Mouse (Mus musculus) gastrocnemius, adult 18-20 months (tissue): ENCODE data around the gene Sebox. TPM values are rescaled to one million over a fixed set of nuclear protein-coding genes. Genes with fewer than 3 reads are reported as not detected.

Experiments used
- DNase-seq: peaks from one replicate; pipeline ENCODE4 v3.0.0; 2021; ENCODE audit warnings: low spot score
- long read RNA-seq, 2 experiments: library from polyadenylated mRNA; stranded (forward); transcript quantifications; one replicate each; pipeline ENCODE4 v2.0.0; 2021
- total RNA-seq, 2 experiments: library from RNA; stranded (reverse); gene quantifications; 2 replicates each; pipeline ENCODE4 v1.2.3; 2021

Gene Sebox
- total RNA-seq: not detected
- long read RNA-seq, experiment 1: 0 reads
- long read RNA-seq, experiment 2: 0 reads

GRCm38 (mm10) chr11:78502909-78503650, at the start of gene Sebox:
Gene Sebox, plus strand, starts transcription at chr11:78503447.
- no peak for DNase-seq

DNA sequence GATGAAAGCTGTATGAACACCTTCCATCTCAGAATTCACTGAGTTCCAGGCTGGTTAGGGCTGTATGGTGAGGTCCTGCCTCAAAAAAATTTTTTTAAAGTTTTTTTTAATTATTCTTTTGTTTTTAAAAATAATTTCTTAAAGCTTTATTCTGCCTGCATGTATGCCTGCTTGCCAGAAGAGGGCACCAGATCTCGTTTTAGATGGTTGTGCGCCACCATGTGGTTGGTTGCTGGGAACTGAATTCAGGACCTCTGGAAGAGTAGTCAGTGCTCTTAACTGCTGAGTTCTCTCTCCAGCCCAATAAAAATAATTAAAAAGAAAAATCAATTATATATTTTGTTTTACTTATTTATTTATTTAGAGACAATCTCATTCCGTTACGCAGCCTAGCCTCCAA, 49.6 kb upstream of the Sebox start:
- DNase-seq: peak; percentile 50

GRCm38 (mm10) chr11:78454276-78454675, 49.0 kb upstream of the Sebox start:
- no peak for DNase-seq

DNA sequence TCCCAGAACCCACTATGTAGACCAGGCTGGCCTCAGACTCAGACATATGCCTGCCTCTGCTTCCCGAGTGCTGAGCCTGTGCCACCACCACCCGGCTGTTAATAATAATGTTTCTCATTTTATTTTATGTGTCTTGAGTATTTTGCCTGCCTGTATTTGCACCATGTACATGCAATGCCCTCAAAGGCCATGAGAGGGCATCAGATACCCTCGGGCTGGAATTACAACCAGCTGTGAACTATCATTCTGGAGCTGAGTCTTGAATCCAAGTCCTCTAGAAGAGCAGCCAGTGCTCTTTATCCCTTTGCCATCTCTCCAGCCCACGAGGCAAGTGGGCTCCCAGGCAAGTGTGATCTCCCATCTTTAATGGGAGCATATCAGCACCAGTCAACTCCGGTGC, 47.9 kb upstream of the Sebox start:
- peak; percentile 26 for DNase-seq

- no peak for DNase-seq
These were observed 44.5 kb upstream of the Sebox start for GRCm38 (mm10) chr11:78458740-78459139.

DNA sequence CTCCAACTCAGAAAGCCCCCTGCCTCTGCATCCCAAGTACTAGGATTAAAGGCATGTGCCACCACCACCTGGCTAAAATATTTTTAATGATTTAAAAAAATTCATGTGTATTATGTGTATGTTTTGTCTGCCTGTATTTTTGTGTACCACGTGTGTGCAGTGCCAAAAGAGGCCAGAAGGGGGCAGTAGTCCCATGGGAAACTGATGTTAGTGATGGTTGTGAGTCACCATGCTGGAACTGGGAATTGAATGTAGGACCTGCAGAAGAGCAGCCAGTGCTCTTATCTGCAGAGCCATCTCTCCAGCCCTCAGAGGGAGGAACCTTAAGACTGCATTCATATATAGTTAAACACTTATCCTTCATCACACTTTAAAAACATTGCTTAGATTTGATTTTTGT, 41.4 kb upstream of the Sebox start:
- no peak for DNase-seq

DNA sequence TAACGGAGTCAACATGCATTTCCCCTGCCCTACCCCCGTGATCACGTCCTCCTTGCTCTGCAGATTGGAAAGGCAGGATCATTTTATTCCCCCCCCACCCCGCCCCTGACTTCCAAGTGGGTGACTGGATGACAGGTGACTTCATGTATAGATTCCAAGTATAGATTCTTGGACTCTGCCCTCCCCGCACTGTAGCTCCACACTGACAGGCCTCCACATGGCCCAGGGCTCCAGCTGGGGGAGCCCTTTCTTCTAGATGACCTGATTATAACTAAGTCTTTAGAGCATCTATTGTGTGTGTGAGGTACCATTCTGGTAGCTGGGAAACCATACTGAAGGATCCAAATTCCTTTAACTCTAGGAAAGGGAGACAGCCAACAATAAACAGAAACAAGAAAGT, 40.6 kb upstream of the Sebox start:
- no peak for DNase-seq

GRCm38 (mm10) chr11:78463286-78464036, 39.8 kb upstream of the Sebox start:
- DNase-seq: no peak

- DNase-seq: no peak
These were observed 38.1 kb upstream of the Sebox start for GRCm38 (mm10) chr11:78465116-78465515.

DNA sequence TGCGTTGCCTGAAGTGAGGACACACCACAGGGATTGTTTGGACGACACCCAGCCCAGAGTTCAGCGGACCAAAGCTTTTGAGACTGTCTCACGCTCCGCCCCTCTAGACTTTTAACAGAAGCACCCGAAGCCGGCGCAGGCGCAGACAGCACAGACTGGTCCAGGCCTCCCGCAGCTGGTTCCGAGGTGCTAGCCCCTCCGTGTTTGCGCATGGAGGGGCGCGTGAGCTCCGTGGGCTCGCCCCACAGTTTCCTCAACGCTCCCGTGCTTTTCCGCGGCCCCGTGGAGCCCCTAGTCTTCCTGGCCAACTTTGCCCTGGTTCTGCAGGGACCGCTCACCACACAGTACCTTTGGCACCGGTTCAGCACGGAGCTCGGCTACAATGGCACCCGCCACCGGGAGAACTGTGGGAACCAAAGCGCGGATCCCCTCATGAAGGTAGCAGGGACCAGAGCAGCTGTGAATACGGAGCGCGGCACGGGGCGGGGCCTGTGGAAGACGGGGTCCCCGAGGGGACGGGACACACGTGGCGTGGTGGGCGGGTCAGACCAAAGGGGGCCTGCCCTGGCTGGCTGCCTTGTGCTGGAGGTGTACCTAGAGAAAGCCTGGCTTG, 37.6 kb upstream of the Sebox start, which contains the start of gene Slc46a1:
Slc46a1 (plus strand) TSS at position 130 of the 613 bp plus-strand sequence.
- DNase-seq: peak; percentile 80

DNA sequence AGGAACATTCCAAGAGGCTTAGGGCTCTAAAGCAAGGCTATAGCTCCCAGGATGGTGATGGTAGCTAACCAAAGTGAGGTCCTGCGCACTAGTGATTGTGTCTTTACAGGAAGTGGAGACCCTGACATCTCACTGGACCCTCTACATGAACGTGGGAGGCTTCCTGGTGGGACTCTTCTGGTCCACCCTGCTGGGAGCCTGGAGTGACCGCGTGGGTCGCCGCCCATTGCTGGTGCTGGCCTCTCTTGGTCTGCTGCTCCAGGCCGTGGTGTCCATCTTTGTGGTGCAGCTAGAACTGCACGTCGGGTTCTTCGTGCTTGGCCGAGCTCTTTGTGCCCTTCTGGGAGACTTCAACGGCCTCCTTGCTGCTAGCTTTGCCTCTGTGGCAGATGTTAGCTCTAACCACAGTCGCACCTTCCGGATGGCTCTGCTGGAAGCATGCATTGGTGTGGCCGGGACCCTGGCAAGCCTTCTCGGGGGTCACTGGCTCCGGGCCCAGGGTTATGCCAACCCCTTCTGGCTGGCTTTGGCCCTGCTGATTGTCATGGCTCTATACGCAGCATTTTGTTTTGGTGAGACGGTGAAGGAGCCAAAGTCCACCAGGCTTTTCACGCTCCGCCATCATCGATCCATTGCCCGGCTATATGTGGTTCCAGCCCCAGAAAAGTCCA, 36.9 kb upstream of the Sebox start:
- no peak for DNase-seq

DNA sequence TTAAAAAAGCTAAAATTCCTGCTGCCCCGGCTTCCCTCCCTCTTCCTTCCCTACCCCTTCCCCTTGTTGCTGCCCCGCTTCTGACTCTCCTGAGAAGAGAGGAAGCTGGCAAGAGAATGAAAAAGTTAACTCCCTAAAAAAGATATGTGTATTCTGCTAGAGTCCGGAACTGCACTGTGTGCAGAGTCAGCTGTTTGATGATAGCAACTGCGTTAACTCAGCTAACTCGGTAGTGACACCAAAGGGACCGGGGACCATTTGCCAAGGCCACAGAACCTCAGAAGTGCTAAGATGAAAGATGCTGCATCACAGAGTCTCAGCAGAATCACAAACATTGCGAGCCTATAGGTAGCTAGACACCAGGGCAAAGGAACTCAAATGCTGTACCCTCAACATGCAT, 35.7 kb upstream of the Sebox start:
- DNase-seq: no peak

GRCm38 (mm10) chr11:78467932-78468331, 35.3 kb upstream of the Sebox start:
- no peak for DNase-seq

DNA sequence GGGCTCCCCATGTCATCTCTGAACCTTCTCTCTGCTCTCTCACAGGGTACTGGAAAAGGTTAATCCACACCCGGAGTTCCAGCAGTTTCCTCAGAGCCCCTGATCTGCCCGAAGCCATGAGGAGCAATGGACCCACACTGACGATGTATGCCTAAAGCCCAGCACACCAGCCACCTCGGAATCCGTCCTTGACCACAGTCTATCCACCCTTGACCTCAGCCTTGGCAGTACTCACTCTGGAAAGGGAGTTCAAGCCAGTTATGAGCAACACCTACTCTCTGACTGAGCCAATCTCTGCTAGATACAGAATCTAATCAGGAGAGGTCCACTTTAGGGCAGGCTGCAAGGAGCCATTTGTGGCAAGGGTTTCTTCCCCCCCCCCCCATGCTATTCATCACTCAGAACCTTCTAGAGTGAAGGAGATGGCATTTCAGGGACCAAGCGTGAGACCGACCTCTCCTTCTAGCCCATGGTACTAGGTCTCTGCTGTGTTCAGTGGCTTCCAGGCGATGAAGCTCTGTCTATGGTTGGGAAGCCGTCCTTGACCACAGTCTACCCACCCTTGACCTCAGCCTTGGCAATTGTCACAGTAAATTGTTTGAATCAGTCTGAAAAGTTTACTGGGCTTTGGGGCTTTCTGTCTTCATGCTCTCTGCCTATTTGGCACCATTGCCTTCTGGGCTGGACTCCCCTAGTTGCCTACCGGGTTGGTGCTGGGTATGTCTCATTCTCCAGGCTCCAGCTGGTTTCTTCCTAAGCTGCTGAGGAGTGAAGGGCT, 31.7 kb upstream of the Sebox start:
- DNase-seq: no peak

- DNase-seq: no peak
These were observed 28.0 kb upstream of the Sebox start for GRCm38 (mm10) chr11:78475289-78475688.

- no peak for DNase-seq
These were observed 19.6 kb upstream of the Sebox start for GRCm38 (mm10) chr11:78483639-78484038.

- peak; percentile 62 for DNase-seq
These were observed 15.1 kb upstream of the Sebox start for GRCm38 (mm10) chr11:78488168-78488567.

DNA sequence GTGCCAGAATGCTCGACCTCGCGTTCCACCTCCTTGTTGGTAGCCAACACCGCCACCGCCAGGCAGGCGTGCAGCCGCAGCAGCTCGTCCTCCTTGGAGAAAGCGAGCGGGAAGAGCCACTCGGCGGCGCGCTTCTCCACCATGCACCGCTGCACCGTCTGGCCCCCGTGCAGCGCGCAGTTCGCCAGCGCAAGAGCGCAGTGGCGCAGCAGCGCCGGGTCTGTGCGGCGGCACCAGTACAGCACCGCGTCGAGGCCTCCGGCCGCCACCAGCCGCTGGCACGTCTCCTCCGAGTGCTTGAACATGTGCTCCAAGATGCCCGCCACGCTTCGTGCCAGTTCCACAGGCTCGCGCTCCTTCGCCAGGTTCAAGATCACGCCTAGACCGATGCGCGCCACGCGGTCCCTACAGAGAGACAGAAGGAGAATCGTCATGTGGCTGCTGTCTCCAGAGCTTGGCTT, 12.4 kb upstream of the Sebox start:
- DNase-seq: no peak

DNA sequence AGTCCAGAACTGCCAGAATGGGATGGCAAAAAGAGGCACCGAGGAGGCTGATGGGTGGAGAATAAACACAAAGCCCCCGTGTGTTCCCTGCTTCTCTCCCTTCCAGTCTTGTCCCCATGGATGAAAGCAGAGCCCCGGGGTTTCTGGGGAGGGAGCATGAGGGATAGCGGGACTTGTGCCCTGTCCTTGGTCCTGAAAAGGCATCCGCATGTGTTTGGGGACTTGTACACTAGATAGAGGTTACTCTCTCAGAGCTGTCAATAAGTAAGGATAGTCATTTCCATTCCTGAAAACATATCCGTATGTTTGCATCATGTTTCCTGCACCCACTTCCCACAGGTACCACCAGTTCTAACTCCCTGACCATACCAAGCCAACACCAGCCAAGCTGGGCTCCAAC, 7.3 kb upstream of the Sebox start:
- no peak for DNase-seq

GRCm38 (mm10) chr11:78497071-78497541, 6.1 kb upstream of the Sebox start:
- no peak for DNase-seq
